Mouse (Mus musculus) c-Kit-positive CD71-negative TER-119-negative erythroid progenitor cells, embryonic 14.5 days (primary cell): Measurements from ENCODE around the gene H2al1k.
"Not testable (repeated sequence)": the region's sequence is repeated elsewhere in the genome, so short reads cannot be mapped to it uniquely, and the experiment has no call there.

ENCODE experiments used
- DNase-seq: peaks from one replicate; pipeline ENCODE4 v3.0.0-alpha.2; 2013; ENCODE audit warnings: low read depth

The H2al1k gene

DNA sequence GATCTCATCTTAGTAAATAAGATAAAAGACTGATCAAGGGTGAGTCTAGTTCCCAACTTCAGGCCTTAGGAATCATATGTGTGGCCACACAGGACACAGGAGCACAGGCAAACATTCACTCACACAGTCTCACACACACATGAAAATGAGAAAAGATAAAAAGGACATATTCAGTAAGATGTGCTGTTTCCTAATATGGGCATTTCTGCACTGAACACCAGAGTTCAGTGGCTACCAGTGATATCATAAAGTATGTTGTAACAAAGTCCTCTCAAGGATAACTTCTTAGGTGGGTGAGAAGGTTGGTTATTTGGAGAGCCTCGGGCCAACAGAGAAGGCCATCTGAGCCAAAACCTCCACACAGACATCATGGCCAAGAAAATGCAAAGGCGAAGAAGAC lies at the start of gene H2al1k:
Gene H2al1k (plus strand): TSS at position 301 of the 400 bp plus-strand sequence.
- DNase-seq: not testable (repeated sequence)

DNA sequence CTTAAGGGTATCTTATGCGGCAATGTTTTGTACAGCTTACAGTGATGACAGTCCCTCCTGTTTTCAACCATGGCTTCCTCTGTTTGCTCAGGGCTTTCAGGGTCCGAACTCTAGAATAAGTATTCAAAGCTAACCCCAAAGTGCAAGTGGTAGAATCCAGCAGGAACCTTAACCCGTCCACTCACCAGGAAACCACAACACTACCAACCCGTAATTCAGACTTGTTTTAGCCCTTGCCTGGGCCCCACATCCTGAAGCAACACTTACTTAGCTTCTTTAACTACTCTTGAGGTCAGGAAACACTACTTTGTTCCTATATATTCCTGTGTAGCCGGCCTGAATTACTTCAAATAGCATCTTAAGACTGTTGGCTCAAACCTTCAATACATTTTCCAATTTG lies 47.6 kb upstream of the H2al1k start:
- no peak for DNase-seq

DNA sequence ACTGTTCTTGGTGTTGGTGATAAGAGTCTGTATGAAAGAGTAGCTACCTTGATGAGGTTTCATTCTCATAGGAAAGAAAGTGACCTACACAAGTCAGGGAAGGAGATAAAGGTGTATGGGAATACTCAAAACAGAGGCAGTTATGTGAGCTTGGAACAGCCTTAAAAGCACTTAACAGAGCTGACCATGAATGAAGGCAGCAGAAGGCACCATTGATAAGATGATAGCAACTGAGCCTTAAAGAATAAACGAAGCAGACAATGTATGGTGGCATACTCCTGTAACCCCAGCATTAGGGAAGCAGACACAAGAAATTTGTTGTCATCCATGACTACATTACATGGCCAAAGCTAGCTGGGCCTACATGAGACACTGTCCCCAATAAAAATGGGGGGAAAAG lies 47.0 kb upstream of the H2al1k start:
- DNase-seq: no peak

DNA sequence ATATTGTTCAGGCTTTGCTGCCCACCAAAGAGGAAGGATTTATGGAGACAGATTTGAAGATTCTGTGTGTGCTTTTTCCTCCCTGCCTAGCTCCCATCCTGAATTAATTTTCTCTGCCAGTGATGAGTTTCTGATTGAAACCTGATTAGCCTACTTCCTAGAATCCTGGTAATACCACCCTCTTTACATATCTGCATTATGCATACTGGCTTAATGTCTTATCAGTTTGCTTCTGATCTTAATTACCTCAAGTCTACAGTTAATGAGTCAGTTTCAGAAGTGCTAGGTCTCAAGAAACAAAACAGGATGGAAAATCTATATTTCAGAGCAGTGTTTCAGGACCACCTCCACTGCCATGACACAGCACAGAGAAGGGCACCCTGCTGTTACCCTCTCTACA lies 34.0 kb upstream of the H2al1k start:
- DNase-seq: not testable (repeated sequence)

DNA sequence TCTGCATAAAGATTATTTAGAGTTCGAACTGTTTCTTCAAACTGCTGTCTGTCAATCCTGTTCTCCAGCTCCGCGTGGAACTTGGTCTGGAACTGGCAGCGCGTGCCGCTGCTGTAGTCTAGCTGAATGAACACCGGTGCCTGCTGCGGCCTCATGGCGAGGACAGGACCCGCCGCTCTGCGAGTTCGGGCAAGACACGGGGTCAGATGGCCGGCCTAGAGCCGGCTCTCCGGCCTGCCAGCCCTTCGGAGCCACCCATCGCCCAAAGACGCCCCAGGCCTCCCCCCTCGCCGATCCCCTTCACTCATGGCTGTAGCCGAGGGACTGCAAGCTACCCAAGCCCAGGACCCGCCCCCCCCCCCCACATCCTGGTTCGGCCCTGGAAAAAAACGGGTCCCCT lies 22.5 kb upstream of the H2al1k start:
- not testable (repeated sequence) for DNase-seq

DNA sequence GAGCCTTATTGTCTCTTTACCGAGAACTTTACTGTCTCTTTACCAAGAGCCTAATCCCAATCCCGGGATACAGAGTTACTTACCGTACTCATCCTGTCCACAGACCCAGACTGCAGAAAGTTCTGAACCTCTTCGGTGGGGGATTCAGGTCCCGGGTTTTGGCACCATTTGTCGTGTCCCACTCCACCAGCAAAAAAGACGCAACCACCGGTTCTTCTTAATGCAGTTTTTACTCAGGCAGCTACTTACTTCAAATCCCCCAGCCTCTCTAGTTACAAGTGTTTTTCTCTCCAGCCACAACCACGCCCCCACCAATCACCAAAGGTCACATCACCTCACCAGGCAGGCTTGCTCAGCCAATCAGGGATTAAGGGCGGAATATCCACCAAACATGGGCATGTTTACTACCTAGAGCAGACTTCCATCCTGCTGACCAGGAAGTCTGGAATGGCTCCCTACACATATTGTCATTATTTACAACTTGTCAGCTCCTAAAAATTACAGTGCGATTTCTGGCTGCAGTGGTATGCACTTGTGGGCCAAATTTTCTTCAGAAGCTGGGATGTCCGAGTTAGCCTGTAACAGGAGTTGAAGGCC lies 18.0 kb upstream of the H2al1k start:
- DNase-seq: not testable (repeated sequence)

DNA sequence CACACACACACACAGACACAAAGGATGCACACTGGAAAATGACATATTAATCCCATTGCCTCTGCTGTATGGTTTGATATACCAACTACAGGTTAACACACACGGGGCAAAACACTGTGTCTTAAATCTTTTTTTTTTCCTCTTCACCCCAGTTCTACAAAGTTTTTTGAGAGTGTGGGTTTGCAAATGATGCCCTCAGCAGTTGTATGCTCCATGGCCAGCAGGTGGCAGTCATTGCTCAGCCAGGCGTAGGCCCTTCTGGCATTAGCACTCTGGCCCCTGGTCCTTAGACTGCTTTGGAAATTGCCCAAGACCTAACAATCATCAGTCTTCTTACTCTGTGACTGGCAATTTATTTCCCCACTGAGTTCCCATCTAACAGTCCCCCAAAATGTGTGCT lies 17.4 kb upstream of the H2al1k start:
- DNase-seq: not testable (repeated sequence)

DNA sequence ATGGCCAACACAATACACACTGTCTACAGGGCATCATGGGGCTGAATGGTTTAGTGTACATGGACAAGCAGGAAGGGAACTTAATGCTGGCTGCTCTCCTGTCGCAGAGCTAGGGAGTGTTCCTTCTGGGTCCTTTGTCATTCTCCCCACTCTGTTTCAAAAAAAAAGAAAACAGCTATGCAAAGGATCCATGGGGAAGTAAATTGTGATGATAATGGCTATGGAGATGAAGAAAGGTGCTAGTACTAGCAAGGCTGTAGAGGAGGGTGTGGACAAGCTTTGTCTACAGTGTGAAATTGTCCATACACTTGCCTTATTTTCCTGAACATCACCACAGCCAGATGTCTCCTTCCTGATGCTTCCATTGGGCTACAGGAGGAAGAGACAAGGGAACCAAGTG lies 15.4 kb upstream of the H2al1k start:
- DNase-seq: not testable (repeated sequence)

DNA sequence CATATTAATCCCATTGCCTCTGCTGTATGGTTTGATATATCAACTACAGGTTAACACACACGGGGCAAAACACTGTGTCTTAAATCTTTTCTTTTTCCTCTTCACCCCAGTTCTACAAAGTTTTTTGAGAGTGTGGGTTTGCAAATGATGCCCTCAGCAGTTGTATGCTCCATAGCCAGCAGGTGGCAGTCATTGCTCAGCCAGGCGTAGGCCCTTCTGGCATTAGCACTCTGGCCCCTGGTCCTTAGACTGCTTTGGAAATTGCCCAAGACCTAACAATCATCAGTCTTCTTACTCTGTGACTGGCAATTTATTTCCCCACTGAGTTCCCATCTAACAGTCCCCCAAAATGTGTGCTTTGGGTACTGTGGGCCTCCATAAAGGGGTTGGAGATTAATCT lies 23.6 kb downstream of the H2al1k start:
- DNase-seq: peak; percentile 1

DNA sequence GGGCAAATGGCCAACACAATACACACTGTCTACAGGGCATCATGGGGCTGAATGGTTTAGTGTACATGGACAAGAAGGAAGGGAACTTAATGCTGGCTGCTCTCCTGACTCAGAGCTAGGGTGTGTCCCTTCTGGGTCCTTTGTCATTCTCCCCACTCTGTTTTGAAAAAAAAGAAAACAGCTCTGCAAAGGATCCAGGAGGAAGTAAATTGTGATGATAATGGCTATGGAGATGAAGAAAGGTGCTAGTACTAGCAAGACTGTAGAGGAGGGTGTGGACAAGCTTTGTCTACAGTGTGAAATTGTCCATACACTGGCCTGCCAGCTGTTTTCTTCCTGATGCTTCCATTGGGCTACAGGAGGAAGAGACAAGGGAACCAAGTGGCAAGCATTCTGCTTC lies 25.5 kb downstream of the H2al1k start:
- DNase-seq: not testable (repeated sequence)
